Mouse (Mus musculus) heart, adult 9 months (tissue): ENCODE results near the gene Olfr1170.

Experiments
- DNase-seq, 2 experiments: peaks; one replicate each; pipeline ENCODE4 v3.0.0; 2022; ENCODE audit warnings: low spot score in 2 of 2

Olfr1170 gene

GRCm38 (mm10) chr2:88228234-88228633, at the start of gene Olfr1170:
Gene Olfr1170, minus strand, starts transcription at chr2:88228334.
- no peak for DNase-seq

GRCm38 (mm10) chr2:88220784-88221183, 7.3 kb downstream of the Olfr1170 start:
- no peak for DNase-seq

GRCm38 (mm10) chr2:88181580-88181979, 46.6 kb downstream of the Olfr1170 start, which contains the start of gene Olfr1168:
Gene Olfr1168, plus strand, starts transcription at chr2:88181880.
- no peak for DNase-seq
